Mouse (Mus musculus): ENCODE data around the gene Gm17304. TPM values are rescaled to one million over a fixed set of nuclear protein-coding genes. Genes with fewer than 3 reads are reported as not detected.

The Gm17304 gene
- not detected in 2 replicates for polyA plus RNA-seq (2012; rRNA removed)

DNA sequence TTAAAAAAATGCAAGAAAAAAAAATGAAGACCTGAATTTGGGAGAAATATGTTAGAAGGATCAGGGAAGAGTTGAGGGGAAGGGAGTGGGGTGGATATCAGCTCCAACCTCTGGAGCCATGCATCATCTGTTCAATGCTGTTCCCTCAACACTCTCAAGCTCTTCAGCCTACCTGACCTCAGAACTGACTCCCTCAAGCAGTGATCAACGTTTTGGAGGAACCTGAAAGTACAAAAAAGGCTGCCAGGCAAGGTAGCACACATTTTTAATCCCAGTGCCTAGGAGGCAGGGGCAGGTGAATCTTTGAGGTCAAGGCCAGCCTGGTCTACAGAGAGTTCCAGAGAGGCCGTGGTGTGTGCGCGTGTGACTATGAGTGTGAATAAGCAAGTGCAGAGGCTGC is at the start of gene Gm17304:
TSS of gene Gm17304 (plus strand) at position 301 of the 400 bp plus-strand sequence.

Other genes with a start within 250 kb of the Gm17304 start
- gene Barhl2, start 150.9 kb upstream of the Gm17304 start, polyA plus RNA-seq (2012; rRNA removed) = not detected in 2 replicates
- gene Zfp644, start 88.2 kb downstream of the Gm17304 start, polyA plus RNA-seq (2012; rRNA removed) = 11.1 and 13.3 TPM in 2 replicates